Mouse (Mus musculus): Measurements from ENCODE around the gene Kcnc3. TPM values are rescaled to one million over a fixed set of nuclear protein-coding genes. Genes with fewer than 3 reads are reported as not detected.

Gene Kcnc3
- polyA plus RNA-seq, 1 experiment from 2014 or later = 1.7 TPM

DNA sequence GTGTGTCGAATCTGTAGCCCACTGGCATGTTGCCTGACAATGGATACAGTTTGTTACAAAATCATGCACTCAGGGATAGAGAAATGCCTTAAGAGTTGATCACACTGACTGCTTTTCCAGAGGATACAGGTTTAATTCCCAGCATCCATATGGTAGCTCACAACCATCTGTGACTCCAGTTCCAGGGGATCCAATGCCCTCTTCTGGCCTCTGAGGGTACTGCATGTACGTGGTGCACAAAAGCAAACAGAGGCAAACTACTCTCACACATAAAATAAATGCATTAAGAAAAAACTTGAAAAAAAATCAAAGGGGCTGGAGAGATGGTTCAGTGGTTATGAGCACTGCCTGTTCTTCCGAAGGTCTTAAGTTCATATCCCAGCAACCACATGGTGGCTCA, 26.6 kb downstream of the Kcnc3 start:
- H3K4me2 ChIP-seq = no peak overlapping the region
- H3K36me3 ChIP-seq (replicated peaks) = no peaks in the 10 kb centered on the region
- no peak for ATAC-seq (ENCODE audit: low FRiP score)
- H3K9ac ChIP-seq = no peak overlapping the region
- H3K27me3 ChIP-seq = peaks cover 32% of the 10 kb centered on the region
- H3K27ac ChIP-seq = no peak overlapping the region
- H3K4me3 ChIP-seq (replicated peaks) = no peak overlapping the region
- 72% methylated on average over 3 of the region's 3 CpGs for WGBS
- peaks cover 6% of the 10 kb centered on the region; the same call in 1 of the 2 replicates for H3K4me1 ChIP-seq
- peaks cover 7% of the 10 kb centered on the region; the same call in 1 of the 2 replicates for H3K9me3 ChIP-seq

DNA sequence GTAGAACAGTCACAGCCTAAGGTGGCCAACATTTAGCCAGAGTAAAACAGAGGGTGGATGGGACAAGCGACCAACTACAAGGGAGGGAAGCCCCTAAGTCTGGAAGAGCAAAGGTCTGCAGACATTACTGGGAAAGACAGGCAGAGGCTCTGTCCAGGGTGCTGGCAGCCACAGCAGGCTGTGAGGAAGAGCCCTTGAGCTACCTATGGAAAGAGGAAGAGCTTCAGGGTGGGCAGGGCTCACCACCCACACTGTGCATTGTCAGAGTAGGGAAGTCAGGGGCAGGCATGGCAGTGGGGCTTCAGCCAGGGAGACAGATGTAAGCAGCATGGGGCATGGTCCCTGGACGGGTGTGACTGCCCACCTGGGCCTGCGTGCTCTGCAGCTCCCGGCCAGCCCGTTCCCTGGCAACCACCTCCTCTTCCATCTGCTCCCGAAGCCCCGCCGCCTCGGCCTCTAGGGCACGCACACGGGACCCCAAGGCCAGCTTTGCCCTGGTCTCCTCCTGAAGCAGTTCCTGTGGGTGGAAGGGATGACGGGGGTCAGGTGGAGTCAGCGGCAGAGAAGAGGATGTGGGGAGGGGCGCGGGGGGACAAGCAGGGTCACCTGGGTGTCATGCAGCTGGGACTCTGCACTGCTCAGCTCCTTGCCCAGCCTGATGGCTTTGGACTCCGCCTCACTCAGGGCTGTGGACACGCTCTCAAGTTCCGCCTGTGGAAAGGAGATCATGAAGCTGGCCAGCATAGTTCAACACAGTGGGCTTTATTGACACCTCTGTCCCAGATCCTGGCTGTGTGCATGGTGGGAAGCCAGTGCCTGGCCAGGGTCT, 33.5 kb downstream of the Kcnc3 start:
- Histone ChIP-seq H3K9ac (0 out of 2 replicates have a peak overlapping the region, but pooled peaks have one; percentile 4), H3K27ac (no peak overlapping the region), H3K9me3 (peaks cover 4% of the 10 kb centered on the region; the same call in 1 of the 2 replicates), H3K4me3 (replicated peaks) (no peak overlapping the region), H3K4me2 (no peak overlapping the region), H3K27me3 (peaks cover 12% of the 10 kb centered on the region; the same call in 1 of the 2 replicates), H3K4me1 (0 out of 2 replicates have a peak, but pooled peaks cover 3% of the 10 kb centered on the region), H3K36me3 (replicated peaks) (no peaks in the 10 kb centered on the region)
- ATAC-seq (ENCODE audit: low FRiP score) = no peak
- 45% methylated on average over 18 of the region's 18 CpGs for WGBS

GRCm38 (mm10) chr7:44624543-44624826, 34.0 kb downstream of the Kcnc3 start:
- 78% methylated on average over 3 of the region's 3 CpGs for WGBS

GRCm38 (mm10) chr7:44624828-44625227, 34.4 kb downstream of the Kcnc3 start:
- WGBS = 65% methylated on average over 14 of the region's 14 CpGs
- Histone ChIP-seq H3K36me3 (replicated peaks) (no peaks in the 10 kb centered on the region), H3K9ac (no peak overlapping the region), H3K27me3 (peaks cover 12% of the 10 kb centered on the region; the same call in 1 of the 2 replicates), H3K4me2 (no peak overlapping the region), H3K4me3 (replicated peaks) (no peak overlapping the region), H3K4me1 (0 out of 2 replicates have a peak, but pooled peaks cover 3% of the 10 kb centered on the region), H3K27ac (no peak overlapping the region), H3K9me3 (no peaks in the 10 kb centered on the region)
- ATAC-seq (ENCODE audit: low FRiP score) = no peak

More at GRCm38 (mm10) chr7:44624543-44624826, 34.0 kb downstream of the Kcnc3 start:
- Histone ChIP-seq H3K27me3 (peaks cover 12% of the 10 kb centered on the region; the same call in 1 of the 2 replicates), H3K9me3 (peaks cover 3% of the 10 kb centered on the region; the same call in 1 of the 2 replicates), H3K4me1 (0 out of 2 replicates have a peak, but pooled peaks cover 3% of the 10 kb centered on the region), H3K36me3 (replicated peaks) (no peaks in the 10 kb centered on the region), H3K9ac (no peak overlapping the region), H3K4me2 (no peak overlapping the region), H3K4me3 (replicated peaks) (no peak overlapping the region), H3K27ac (no peak overlapping the region)
- no peak for ATAC-seq (ENCODE audit: low FRiP score)

DNA sequence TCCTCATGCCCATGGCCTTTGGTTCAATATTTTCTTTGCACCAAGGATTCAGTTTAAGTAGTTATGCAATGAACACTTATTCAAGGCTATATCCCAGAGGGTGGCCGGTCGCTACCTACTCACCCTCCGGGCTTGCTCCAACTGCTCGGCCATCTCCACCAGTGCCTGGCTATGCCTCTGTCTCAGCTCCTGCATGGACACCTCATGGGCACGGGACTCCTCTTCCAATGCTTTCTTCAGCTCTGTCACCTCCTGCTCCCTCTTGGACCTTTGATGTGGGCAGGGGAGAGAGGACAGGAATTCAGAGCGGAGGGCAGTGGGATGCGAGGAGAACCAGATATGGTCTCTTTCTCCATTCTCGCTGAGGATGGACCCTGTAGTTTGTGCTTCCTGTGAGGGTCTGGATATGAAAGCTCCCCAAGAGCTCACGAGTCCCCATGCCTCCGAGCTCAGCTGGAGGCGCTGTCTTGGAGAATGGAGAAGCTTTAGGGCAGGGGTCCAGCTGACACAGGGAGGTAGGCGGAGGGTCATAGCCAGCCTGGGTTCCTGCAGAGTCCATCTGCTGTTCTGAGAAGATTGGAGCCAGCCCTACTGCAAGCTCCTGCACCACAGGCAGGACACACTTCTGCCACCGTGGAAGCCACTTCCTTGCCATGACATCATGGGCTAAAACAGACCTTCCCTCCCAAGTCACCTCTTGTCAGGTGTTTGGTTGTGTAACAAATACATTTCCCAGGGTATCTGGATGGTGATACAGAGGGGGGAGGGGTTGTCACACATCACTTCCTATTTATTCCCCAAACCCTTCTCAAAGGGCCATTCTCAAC, 35.0 kb downstream of the Kcnc3 start:
- 0 out of 2 replicates have a peak, but pooled peaks cover 3% of the 10 kb centered on the region for H3K4me1 ChIP-seq
- no peak overlapping the region for H3K4me3 ChIP-seq (replicated peaks)
- no peak overlapping the region for H3K4me2 ChIP-seq
- no peak overlapping the region for H3K27ac ChIP-seq
- no peak for ATAC-seq (ENCODE audit: low FRiP score)
- peaks cover 12% of the 10 kb centered on the region; the same call in 1 of the 2 replicates for H3K27me3 ChIP-seq
- H3K9ac ChIP-seq = no peak overlapping the region
- no peaks in the 10 kb centered on the region for H3K9me3 ChIP-seq
- 91% methylated on average over 13 of the region's 13 CpGs for WGBS
- H3K36me3 ChIP-seq (replicated peaks) = no peaks in the 10 kb centered on the region

DNA sequence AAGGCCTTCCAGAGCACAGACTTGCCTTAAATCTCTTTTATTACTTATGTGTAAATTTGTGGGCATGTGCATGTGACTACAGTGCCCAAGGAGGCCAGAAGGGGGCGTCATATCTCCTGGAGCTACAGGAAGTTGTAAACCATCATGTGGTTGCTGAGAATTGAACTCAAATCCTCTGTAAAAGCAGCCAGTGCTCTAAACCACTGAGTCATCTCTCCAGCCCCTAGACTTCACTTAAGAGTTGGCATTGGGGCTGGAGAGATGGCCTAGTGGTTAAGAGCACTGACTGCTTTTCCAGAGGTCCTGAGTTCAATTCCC, 35.6 kb downstream of the Kcnc3 start:
- 55% methylated on average over 1 of the region's 1 CpGs for WGBS
- Histone ChIP-seq H3K36me3 (replicated peaks) (no peaks in the 10 kb centered on the region), H3K9me3 (no peaks in the 10 kb centered on the region), H3K4me1 (0 out of 2 replicates have a peak, but pooled peaks cover 3% of the 10 kb centered on the region), H3K9ac (no peak overlapping the region), H3K27me3 (peaks cover 12% of the 10 kb centered on the region; the same call in 1 of the 2 replicates), H3K27ac (no peak overlapping the region), H3K4me2 (no peak overlapping the region), H3K4me3 (replicated peaks) (no peak overlapping the region)
- no peak for ATAC-seq (ENCODE audit: low FRiP score)

GRCm38 (mm10) chr7:44626966-44627365, 36.5 kb downstream of the Kcnc3 start:
- Histone ChIP-seq H3K9ac (no peak overlapping the region), H3K9me3 (no peaks in the 10 kb centered on the region), H3K4me2 (no peak overlapping the region), H3K27me3 (peaks cover 12% of the 10 kb centered on the region), H3K36me3 (replicated peaks) (no peaks in the 10 kb centered on the region), H3K27ac (no peak overlapping the region), H3K4me3 (replicated peaks) (no peak overlapping the region), H3K4me1 (0 out of 2 replicates have a peak, but pooled peaks cover 3% of the 10 kb centered on the region)
- no peak for ATAC-seq (ENCODE audit: low FRiP score)
- 89% methylated on average over 11 of the region's 13 CpGs for WGBS

GRCm38 (mm10) chr7:44628402-44629034, 38.1 kb downstream of the Kcnc3 start:
- Histone ChIP-seq H3K9me3 (no peaks in the 10 kb centered on the region), H3K4me1 (0 out of 2 replicates have a peak, but pooled peaks cover 3% of the 10 kb centered on the region), H3K27me3 (peaks cover 17% of the 10 kb centered on the region), H3K9ac (no peak overlapping the region), H3K27ac (no peak overlapping the region), H3K4me2 (no peak overlapping the region), H3K4me3 (replicated peaks) (no peak overlapping the region), H3K36me3 (replicated peaks) (no peaks in the 10 kb centered on the region)
- no peak for ATAC-seq (ENCODE audit: low FRiP score)
- 92% methylated on average over 15 of the region's 15 CpGs for WGBS

GRCm38 (mm10) chr7:44630437-44630836, 40.0 kb downstream of the Kcnc3 start:
- Histone ChIP-seq H3K27me3 (peaks cover 19% of the 10 kb centered on the region), H3K4me3 (replicated peaks) (no peak overlapping the region), H3K36me3 (replicated peaks) (no peaks in the 10 kb centered on the region), H3K4me1 (no peaks in the 10 kb centered on the region), H3K27ac (no peak overlapping the region), H3K9me3 (no peaks in the 10 kb centered on the region), H3K9ac (no peak overlapping the region), H3K4me2 (no peak overlapping the region)
- ATAC-seq (ENCODE audit: low FRiP score) = no peak
- 76% methylated on average over 13 of the region's 13 CpGs for WGBS

GRCm38 (mm10) chr7:44632676-44633075, 42.2 kb downstream of the Kcnc3 start:
- H3K27ac ChIP-seq = no peak overlapping the region
- 27% methylated on average over 13 of the region's 13 CpGs for WGBS
- H3K9ac ChIP-seq = no peak overlapping the region
- H3K4me3 ChIP-seq (replicated peaks) = no peak overlapping the region
- H3K9me3 ChIP-seq = no peaks in the 10 kb centered on the region
- ATAC-seq (ENCODE audit: low FRiP score) = no peak
- peaks cover 33% of the 10 kb centered on the region for H3K27me3 ChIP-seq
- no peaks in the 10 kb centered on the region for H3K36me3 ChIP-seq (replicated peaks)
- H3K4me1 ChIP-seq = no peaks in the 10 kb centered on the region
- H3K4me2 ChIP-seq = no peak overlapping the region

GRCm38 (mm10) chr7:44633407-44633806, 42.9 kb downstream of the Kcnc3 start:
- no peaks in the 10 kb centered on the region for H3K9me3 ChIP-seq
- no peaks in the 10 kb centered on the region for H3K36me3 ChIP-seq (replicated peaks)
- H3K4me1 ChIP-seq = no peaks in the 10 kb centered on the region
- 16% methylated on average over 15 of the region's 15 CpGs for WGBS
- peaks cover 41% of the 10 kb centered on the region for H3K27me3 ChIP-seq
- H3K4me3 ChIP-seq (replicated peaks) = no peak overlapping the region
- H3K27ac ChIP-seq = no peak overlapping the region
- ATAC-seq (ENCODE audit: low FRiP score) = no peak
- H3K4me2 ChIP-seq = no peak overlapping the region
- no peak overlapping the region for H3K9ac ChIP-seq

DNA sequence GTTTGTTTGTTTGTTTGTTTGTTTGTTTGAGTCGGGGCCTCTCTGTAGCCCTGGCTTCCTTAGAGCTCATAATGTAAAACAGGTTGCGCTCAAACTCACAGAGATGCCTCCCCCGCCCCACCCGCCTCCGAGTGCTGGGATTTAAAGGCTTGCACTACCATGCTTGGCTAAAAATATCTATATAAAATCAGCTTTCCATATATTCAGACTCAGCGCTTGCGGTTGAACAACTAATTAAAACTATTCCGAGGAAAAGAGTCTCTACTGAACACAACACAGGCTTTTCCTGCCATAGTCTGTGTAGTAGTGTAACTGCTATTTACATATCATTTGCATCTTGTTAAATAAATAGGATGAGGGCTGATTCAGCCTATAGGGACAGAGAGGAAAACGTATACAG, 46.2 kb downstream of the Kcnc3 start:
- ATAC-seq (ENCODE audit: low FRiP score) = no peak
- no peak overlapping the region for H3K9ac ChIP-seq
- peaks cover 73% of the 10 kb centered on the region for H3K27me3 ChIP-seq
- WGBS = 81% methylated on average over 9 of the region's 9 CpGs
- no peaks in the 10 kb centered on the region for H3K36me3 ChIP-seq (replicated peaks)
- H3K4me1 ChIP-seq = peaks cover 10% of the 10 kb centered on the region
- no peaks in the 10 kb centered on the region for H3K9me3 ChIP-seq
- H3K27ac ChIP-seq = no peak overlapping the region
- H3K4me3 ChIP-seq (replicated peaks) = no peak overlapping the region
- no peak overlapping the region for H3K4me2 ChIP-seq

Data from forebrain, embryonic 12.5 days (tissue).